Comparison of ENCODE assay signal across 8 mouse cellular contexts in genomic region chr8:73100607-73101006, GRCm38 (mm10).
DNase-seq lines count a peak whose midpoint lies in the region; ATAC-seq lines count a peak whose summit lies in the region.
"Not testable (repeated sequence)": the region's sequence is repeated elsewhere in the genome, so short reads cannot be mapped to it uniquely, and the experiment has no call there.

No protein-coding gene starts in this region.

- H3K4me3 ChIP-seq in heart, embryonic 12.5 days; intestine, embryonic 16.5 days (ENCODE audit: low read length); liver, embryonic 12.5 days; liver, embryonic 15.5 days (replicated peaks); stomach, embryonic 15.5 days (replicated peaks): not testable (repeated sequence)

- DNase-seq in liver: peak; percentile 2
- peak; percentile 3 for DNase-seq in mesoderm, embryonic 11.5 days (ENCODE audit: low read depth, low spot score)
- peak; percentile 66 for DNase-seq in yolk sac, embryonic 10.5 days (ENCODE audit: low spot score)

- H3K36me3 ChIP-seq in heart, embryonic 12.5 days; intestine, embryonic 16.5 days (ENCODE audit: control insufficient read depth, insufficient read depth, low read length); liver, embryonic 12.5 days; liver, embryonic 15.5 days (replicated peaks); stomach, embryonic 15.5 days: not testable (repeated sequence)

- not testable (repeated sequence) for H3K4me1 ChIP-seq in heart, embryonic 12.5 days (replicated peaks); intestine, embryonic 16.5 days (ENCODE audit: control insufficient read depth, insufficient read depth, low read length); liver, embryonic 12.5 days; liver, embryonic 15.5 days (replicated peaks); stomach, embryonic 15.5 days

- H3K9me3 ChIP-seq in heart, embryonic 12.5 days (replicated peaks); intestine, embryonic 16.5 days (ENCODE audit: control insufficient read depth, low read length); liver, embryonic 12.5 days (replicated peaks); liver, embryonic 15.5 days (replicated peaks); stomach, embryonic 15.5 days: not testable (repeated sequence)

- WGBS in heart, embryonic 12.5 days: 2% methylated on average over 3 of the region's 3 CpGs
- WGBS in intestine, embryonic 16.5 days: 4% methylated on average over 3 of the region's 3 CpGs
- WGBS in liver, embryonic 12.5 days (ENCODE audit: insufficient replicate concordance): 9% methylated on average over 3 of the region's 3 CpGs
- 16% methylated on average over 3 of the region's 3 CpGs for WGBS in liver, embryonic 15.5 days (ENCODE audit: insufficient replicate concordance)
- WGBS in stomach, embryonic 15.5 days: 15% methylated on average over 3 of the region's 3 CpGs

- not testable (repeated sequence) for H3K4me2 ChIP-seq in heart, embryonic 12.5 days; liver, embryonic 12.5 days; liver, embryonic 15.5 days; stomach, embryonic 15.5 days
- peak overlapping the region; percentile 32; the same call in 1 of the 2 replicates for H3K4me2 ChIP-seq in intestine, embryonic 16.5 days (ENCODE audit: low read depth, low read length)

- not testable (repeated sequence) for H3K9ac ChIP-seq in heart, embryonic 12.5 days; intestine, embryonic 16.5 days (ENCODE audit: low read depth, low read length); liver, embryonic 12.5 days; liver, embryonic 15.5 days; stomach, embryonic 15.5 days

- 0 out of 2 replicates have a peak overlapping the region, but pooled peaks have one; percentile 21 for H3K27ac ChIP-seq in heart, embryonic 12.5 days (ENCODE audit: poor library complexity, severe bottlenecking)
- not testable (repeated sequence) for H3K27ac ChIP-seq in intestine, embryonic 16.5 days (ENCODE audit: low read length); liver, embryonic 12.5 days; stomach, embryonic 15.5 days
- peak overlapping the region; percentile 45; the same call in 1 of the 2 replicates for H3K27ac ChIP-seq in liver, embryonic 15.5 days (replicated peaks)

- not testable (repeated sequence) for H3K27me3 ChIP-seq in heart, embryonic 12.5 days (replicated peaks); intestine, embryonic 16.5 days (replicated peaks; ENCODE audit: control insufficient read depth, insufficient read depth, low read length); liver, embryonic 12.5 days (replicated peaks); liver, embryonic 15.5 days; stomach, embryonic 15.5 days (replicated peaks)

- not testable (repeated sequence) for ATAC-seq in heart, embryonic 12.5 days (ENCODE audit: insufficient number of reproducible peaks, low FRiP score)
- peak; percentile 93 for ATAC-seq in intestine, embryonic 16.5 days
- 0 out of 2 replicates have a peak, but pooled peaks have one; percentile 62 for ATAC-seq in liver, embryonic 12.5 days
- ATAC-seq in liver, embryonic 15.5 days (ENCODE audit: insufficient read depth): peak; percentile 73; the same call in 1 of the 2 replicates
- ATAC-seq in stomach, embryonic 15.5 days (ENCODE audit: insufficient read depth, low FRiP score, low read depth): peak; percentile 78; the same call in 1 of the 2 replicates

Comparison
In these comparisons a context has a peak if more than half of its experiments do, and no peak if none do; other contexts are left out.
1. DNase-seq: peak in every context shown above with its lines; median percentile 66 in yolk sac, embryonic 10.5 days; 3 in mesoderm, embryonic 11.5 days; 2 in liver.